Mouse (Mus musculus) layer of hippocampus, adult 2 months (tissue): ENCODE data around the gene Pacs1. TPM values are rescaled to one million over a fixed set of nuclear protein-coding genes. Genes with fewer than 3 reads are reported as not detected.
"Not testable (repeated sequence)": the region's sequence is repeated elsewhere in the genome, so short reads cannot be mapped to it uniquely, and the experiment has no call there.

ENCODE experiments used
- DNase-seq, 2 experiments: peaks; one replicate each; pipeline ENCODE4 v3.0.0; 2022; ENCODE audit warnings: low spot score in 2 of 2
- H3K27ac ChIP-seq: fragments of 200-600 bp; 2 replicates; pipeline ENCODE4 v1.8.1; 2022
- H3K4me3 ChIP-seq: fragments of 200-600 bp; 2 replicates; pipeline ENCODE4 v1.8.1; 2022; ENCODE audit warnings: mild to moderate bottlenecking
- CTCF ChIP-seq: fragments of 200-600 bp; conservative IDR thresholded peaks from 2 replicates; pipeline ENCODE4 v1.8.1; 2022; ENCODE audit warnings: antibody characterized with exemption, mild to moderate bottlenecking, moderate library complexity
- total RNA-seq, 2 experiments: library from RNA; stranded (reverse); gene quantifications; 2 replicates each; pipeline ENCODE4 v1.2.3; 2021

The Pacs1 gene
- total RNA-seq, 2 experiments from 2014 or later: 56.4 to 57.4 TPM

GRCm38 (mm10) chr19:5230110-5230509 lies 42.8 kb downstream of the Pacs1 start:
- H3K27ac ChIP-seq: no peak overlapping the region
- no peak for DNase-seq
- TF ChIP-seq CTCF: no peak
- H3K4me3 ChIP-seq: no peak overlapping the region

- TF ChIP-seq CTCF: no peak
- Histone ChIP-seq H3K27ac (no peak overlapping the region), H3K4me3 (no peak overlapping the region)
- DNase-seq: no peak
These were observed 48.3 kb downstream of the Pacs1 start for GRCm38 (mm10) chr19:5224624-5225023.

GRCm38 (mm10) chr19:5224077-5224476 lies 48.8 kb downstream of the Pacs1 start:
- DNase-seq: no peak
- H3K27ac ChIP-seq: no peak overlapping the region
- TF ChIP-seq CTCF: no peak
- no peak overlapping the region for H3K4me3 ChIP-seq

GRCm38 (mm10) chr19:5221926-5222325 lies 51.0 kb downstream of the Pacs1 start:
- DNase-seq: no peak
- Histone ChIP-seq H3K27ac (no peak overlapping the region), H3K4me3 (no peak overlapping the region)
- no peak for TF ChIP-seq CTCF

- H3K4me3 ChIP-seq, DNase-seq, H3K27ac ChIP-seq: not testable (repeated sequence)
These were observed 51.6 kb downstream of the Pacs1 start for GRCm38 (mm10) chr19:5221219-5221723.

- no peak for TF ChIP-seq CTCF
- no peak for DNase-seq
- H3K4me3 ChIP-seq: no peak overlapping the region
- H3K27ac ChIP-seq: no peak overlapping the region
These were observed 52.5 kb downstream of the Pacs1 start for GRCm38 (mm10) chr19:5220389-5220788.

GRCm38 (mm10) chr19:5201691-5202090 lies 71.2 kb downstream of the Pacs1 start:
- no peak for DNase-seq
- Histone ChIP-seq H3K27ac (no peak overlapping the region), H3K4me3 (no peak overlapping the region)
- TF ChIP-seq CTCF: no peak

- not testable (repeated sequence) for DNase-seq, H3K27ac ChIP-seq, H3K4me3 ChIP-seq
These were observed 72.3 kb downstream of the Pacs1 start for GRCm38 (mm10) chr19:5200617-5201016.

- DNase-seq: no peak
- no peak for TF ChIP-seq CTCF
- no peak overlapping the region for H3K27ac ChIP-seq
- H3K4me3 ChIP-seq: no peak overlapping the region
These were observed 74.4 kb downstream of the Pacs1 start for GRCm38 (mm10) chr19:5198553-5198952.

GRCm38 (mm10) chr19:5195417-5196035 lies 77.4 kb downstream of the Pacs1 start:
- peak; percentile 42 to 46 for DNase-seq
- Histone ChIP-seq H3K4me3 (no peak overlapping the region), H3K27ac (no peak overlapping the region)
- peak; percentile 83 for TF ChIP-seq CTCF

- Histone ChIP-seq H3K27ac (no peak overlapping the region), H3K4me3 (no peak overlapping the region)
- no peak for TF ChIP-seq CTCF
- DNase-seq: no peak
These were observed 80.5 kb downstream of the Pacs1 start for GRCm38 (mm10) chr19:5192397-5192796.

- no peak for TF ChIP-seq CTCF
- DNase-seq: no peak
- no peak overlapping the region for H3K27ac ChIP-seq
- no peak overlapping the region for H3K4me3 ChIP-seq
These were observed 85.5 kb downstream of the Pacs1 start for GRCm38 (mm10) chr19:5187439-5187838.

GRCm38 (mm10) chr19:5181926-5182325 lies 91.0 kb downstream of the Pacs1 start:
- H3K27ac ChIP-seq: no peak overlapping the region
- DNase-seq: peak in 1 of 2 experiments; percentile 8
- no peak overlapping the region for H3K4me3 ChIP-seq
- no peak for TF ChIP-seq CTCF

- Histone ChIP-seq H3K4me3 (no peak overlapping the region), H3K27ac (no peak overlapping the region)
- no peak for TF ChIP-seq CTCF
- DNase-seq: no peak
These were observed 94.3 kb downstream of the Pacs1 start for GRCm38 (mm10) chr19:5178631-5179030.
